Mouse (Mus musculus): Measurements from ENCODE around the gene C5ar1.
A peak's percentile ranks its signal among the peaks of the same experiment; 100 is the strongest.
"Not testable (repeated sequence)": the region's sequence is repeated elsewhere in the genome, so short reads cannot be mapped to it uniquely, and the experiment has no call there.

Gene C5ar1

DNA sequence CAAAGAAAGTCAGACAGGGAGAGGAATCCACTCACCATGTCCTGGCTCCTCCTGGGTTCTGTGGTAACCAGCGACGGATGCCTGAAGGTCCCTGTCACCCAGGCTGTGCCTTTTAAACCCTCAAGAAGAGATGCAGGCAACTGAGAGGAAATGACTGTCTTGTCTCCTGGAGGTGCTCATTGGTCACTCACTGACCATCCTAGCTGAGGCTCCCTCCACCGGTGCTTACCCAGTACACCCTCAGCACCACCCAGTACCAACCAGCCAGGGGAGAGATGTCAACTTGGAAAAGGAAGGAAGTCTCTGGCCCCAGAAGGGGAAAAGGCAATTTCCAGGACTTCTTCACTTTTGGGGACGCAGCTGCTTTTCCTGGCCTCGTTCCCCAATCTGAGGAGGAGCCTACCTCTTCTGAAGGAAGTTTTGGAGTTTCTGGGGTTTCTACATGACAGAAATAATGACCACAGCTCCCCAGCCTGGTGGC is at the start of gene C5ar1:
Gene C5ar1, minus strand, starts transcription at position 431 of the 481 bp plus-strand sequence.
- no peak for DNase-seq (ENCODE audit: low read depth, low spot score)

DNA sequence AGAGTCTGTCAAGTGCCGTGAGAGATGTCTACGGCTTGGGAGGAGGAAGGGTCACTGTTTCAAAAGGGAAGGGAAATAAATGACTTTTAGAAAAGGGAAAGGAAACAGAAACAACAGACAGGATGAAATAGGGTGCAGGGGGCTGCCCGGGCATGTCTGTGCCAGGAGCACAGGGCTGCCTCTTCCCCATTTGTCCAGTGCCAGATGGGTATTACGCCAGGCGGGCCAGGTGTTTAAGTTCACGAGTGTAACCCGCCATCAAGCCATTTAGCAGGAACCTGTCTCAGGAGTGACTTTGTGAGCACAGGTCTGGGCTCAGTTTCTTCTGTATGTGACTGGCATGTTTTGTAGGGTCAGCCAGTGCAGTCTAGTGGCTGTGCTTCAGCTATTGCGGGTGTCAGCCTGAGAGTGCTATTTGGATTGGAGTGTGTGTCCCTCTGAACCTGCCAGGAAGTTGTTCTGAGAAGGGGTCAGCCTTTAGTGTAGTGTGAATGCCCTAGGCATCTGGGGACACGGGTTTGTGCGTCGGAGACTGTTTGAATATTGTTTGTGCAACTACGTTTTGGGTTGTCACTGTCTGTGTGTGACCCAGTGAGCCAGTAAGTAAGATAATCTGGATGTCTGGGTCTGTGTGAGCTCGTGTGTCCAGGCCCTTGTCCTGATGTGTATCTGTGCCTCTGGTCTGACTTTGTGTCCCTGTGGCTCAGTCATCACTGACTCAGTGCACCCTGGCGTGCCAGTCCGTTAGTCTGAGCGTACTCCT is 49.4 kb upstream of the C5ar1 start:
- no peak for DNase-seq (ENCODE audit: low read depth, low spot score)

DNA sequence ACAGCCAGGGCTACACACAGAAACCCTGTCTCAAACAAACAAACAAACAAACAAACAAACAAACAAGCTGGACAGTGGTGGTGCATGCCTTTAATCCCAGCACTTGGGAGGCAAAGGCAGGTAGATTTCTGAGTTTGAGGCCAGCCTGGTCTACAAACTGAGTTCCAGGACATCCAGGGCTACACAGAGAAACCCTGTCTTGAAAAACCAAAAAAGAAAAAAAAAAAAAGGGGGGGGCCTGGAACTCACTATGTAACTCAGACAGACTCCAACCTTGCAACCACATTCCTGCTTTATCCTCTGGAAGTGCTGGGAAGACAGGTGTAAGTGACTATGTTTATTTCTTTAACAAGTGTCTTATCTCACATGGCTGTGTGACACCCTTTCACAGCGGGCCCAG is 48.8 kb upstream of the C5ar1 start, which contains the start of gene Bbc3:
Gene Bbc3, plus strand, starts transcription at position 301 of the 400 bp plus-strand sequence.
- not testable (repeated sequence) for DNase-seq (ENCODE audit: low read depth, low spot score)

DNA sequence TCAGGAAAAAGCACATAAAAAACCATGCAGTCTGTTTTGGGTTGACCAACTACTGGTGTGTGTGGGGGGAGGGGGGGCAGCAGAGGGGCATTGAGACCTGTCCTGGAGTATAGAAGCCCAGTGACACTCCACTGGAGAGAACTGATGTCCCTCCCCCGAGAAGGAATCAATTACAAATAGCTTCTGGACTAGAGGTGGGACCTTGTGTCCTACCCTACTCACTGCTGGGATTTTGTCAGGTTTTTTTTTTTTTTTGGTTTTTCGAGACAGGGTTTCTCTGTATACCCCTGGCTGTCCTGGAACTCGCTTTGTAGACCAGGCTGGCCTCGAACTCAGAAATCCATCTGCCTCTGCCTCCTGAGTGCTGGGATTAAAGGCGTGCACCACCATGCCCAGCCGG is 47.8 kb upstream of the C5ar1 start:
- DNase-seq (ENCODE audit: low read depth, low spot score), result not testable (repeated sequence)

DNA sequence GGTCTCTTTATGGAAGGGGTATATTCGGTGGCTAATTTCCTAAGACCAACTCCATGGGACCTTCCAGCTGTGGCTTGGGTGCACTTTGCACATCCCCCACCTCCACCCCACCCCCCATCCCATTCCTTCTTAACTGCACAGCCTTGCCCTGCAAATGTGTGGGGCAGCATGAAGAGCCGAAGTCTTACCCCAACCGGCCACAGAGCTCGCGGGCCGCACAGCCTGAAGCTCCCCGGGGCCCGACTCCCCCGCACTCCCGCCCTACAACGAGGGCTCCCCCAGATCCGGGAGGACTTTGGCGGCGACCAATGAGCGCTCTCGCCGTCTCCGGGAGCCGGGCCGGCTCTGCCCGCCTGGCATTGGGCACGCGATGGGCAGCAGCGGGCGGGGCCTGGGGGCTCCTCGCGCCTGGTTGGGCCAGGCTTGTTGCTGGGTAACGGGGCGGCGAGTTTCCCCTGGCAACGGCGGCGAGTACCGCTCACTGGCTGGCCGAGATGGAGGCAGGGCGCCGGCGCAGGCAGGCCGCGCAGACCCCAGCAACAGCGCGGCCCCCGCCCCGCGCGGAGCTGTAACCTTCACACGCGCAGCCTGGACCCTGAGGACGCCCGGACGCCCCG is 40.2 kb upstream of the C5ar1 start:
- peak; percentile 82 for DNase-seq (ENCODE audit: low read depth, low spot score)

DNA sequence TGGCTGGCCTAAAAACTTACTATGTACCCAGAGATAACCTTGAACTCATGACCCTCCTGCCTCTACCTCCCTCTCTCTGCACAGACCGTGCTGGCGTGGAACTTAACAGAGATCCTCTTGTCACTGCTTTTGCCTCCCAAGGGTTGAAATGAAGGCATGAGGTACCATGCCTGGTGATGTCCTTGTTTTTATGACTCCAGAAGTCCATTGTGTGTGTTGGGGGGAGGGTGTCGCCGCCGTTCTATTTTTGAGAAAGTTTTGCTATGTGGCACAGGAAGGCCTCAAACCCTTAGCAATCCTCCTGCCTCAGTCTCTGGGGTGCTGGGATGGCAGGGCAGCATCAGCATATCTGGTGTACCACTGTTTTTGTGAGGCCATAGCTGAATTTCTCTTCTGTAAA is 39.6 kb upstream of the C5ar1 start:
- DNase-seq (ENCODE audit: low read depth, low spot score), result no peak

DNA sequence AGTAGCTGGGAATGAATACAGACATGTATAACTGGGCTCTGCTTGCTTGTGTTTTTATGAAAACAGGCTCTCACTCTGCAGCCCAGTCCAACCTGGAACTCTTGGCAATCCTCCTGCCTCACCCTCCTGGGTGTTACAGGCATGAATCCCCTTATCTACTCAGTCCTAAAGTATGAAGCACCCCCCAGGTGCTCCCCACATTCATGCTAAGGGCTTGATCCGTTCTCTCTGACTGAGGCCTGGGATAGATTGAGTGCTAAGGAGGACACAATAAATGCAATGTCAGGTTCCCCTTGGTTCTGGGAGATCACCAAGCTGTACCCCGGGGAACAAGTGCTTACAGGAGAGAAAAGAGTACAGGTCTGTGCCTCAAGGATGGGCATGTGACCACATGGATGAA is 38.3 kb upstream of the C5ar1 start:
- no peak for DNase-seq (ENCODE audit: low read depth, low spot score)

DNA sequence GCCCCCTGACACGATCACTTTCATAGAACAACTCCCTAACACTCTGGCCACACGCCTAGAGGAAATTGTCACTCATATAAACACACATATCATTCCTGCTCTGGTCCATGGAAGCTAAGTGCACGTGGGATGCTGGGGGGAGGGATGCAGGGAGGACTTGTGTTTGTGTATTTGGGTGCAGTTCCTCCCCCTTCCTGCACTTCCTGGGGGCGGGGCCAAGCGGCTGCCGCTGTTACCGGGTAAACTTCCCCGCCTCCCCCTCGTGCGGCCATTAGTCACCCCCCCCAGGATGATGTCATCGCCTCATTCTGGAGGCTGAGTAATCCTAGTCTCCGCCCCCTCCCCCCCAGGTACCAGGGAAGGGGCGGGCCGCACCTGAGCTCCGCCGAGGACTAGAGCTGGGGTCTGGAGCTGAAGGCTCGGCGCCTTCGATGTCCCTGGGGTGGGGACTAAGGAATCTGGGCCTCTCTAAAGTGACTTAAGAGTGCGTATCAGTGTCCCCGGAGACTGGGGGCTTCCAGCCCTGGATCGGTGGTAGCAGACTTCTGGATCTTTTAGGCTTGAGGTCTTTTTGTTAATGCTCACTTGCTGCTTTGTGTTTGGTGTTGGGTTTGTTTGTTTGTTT is 37.5 kb upstream of the C5ar1 start:
- DNase-seq (ENCODE audit: low read depth, low spot score), result peak; percentile 79

DNA sequence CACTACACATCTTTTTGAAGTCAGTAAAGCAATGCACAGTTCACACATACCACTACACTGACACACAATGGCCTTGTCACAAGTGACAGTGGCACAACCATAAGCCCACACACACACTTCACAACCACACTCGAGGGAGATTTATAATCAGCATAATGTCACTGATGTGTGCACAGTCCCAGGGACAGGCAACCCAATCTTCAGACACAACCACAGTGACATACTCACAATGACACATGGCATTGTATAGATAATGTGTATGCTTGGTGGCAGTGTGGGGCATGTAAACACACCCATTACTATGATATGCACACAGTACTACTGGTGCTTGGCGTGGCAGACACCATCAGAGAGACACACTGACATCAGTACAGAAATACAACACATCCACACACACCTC is 36.8 kb upstream of the C5ar1 start:
- DNase-seq (ENCODE audit: low read depth, low spot score), result no peak

DNA sequence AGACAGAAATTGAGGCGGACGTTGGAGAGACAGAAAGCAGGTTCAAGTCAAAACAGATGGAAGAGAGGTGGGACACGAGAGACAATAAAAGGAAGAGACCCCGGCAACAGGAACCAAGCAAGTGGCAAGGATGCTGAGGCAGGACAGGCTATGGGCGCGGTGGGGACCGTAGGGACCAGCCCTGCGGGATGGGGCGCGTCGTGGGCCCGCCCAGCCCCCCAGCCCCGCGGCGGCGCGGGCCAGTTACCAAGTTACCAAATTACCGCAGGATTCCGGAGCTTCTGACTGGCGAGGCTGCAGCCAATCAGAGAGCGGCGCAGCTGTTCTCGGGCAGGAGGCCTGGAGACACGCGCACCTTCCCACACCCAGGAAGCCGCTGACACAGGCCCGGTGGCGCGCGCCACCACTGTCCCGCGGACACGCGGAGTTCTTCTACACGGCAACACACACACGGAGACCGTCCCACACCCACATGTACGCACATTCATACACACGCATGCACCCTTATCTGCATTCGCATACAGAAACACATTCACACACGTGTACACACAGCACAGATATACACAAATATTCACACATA is 36.1 kb upstream of the C5ar1 start:
- DNase-seq (ENCODE audit: low read depth, low spot score), result peak; percentile 68

DNA sequence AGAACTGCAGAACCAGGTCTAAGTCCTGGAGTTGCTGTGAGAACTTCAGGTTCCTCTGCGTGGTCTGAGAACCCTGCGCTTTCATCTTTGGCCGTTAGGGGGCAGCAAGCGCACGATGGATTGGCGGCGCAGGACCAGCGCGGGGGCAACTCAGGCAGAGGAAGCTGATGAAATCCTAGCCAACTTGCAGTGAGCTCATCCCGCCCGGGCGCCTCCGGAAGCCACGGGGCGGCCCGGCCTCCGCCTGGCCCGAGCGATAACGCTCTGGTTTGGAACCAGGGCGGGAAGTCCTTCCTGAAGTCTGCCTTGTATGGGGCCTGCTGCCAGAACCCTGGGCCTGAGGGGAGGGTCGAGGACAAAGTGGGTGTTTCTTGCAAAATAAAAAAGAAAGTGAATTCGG is 35.5 kb upstream of the C5ar1 start:
- peak; percentile 94 for DNase-seq (ENCODE audit: low read depth, low spot score)

DNA sequence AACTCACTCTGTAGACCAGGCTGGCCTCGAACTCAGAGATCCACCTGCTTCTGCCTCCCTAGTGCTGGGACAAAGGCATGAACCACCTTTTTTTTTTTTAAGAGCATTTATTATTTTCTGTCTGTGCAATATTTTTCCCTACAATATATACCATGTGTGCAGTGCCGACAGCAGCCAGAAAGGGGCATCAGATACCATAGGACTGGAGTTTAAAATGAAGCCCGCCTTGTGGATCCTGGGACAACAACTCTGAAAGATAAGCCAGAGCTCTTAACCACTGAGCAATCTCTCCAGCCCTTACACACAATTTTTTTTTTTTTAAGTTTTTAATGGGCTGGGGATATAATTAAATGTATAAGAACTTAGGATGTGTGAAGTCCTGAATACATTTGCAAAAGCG is 35.0 kb upstream of the C5ar1 start:
- DNase-seq (ENCODE audit: low read depth, low spot score), result no peak

DNA sequence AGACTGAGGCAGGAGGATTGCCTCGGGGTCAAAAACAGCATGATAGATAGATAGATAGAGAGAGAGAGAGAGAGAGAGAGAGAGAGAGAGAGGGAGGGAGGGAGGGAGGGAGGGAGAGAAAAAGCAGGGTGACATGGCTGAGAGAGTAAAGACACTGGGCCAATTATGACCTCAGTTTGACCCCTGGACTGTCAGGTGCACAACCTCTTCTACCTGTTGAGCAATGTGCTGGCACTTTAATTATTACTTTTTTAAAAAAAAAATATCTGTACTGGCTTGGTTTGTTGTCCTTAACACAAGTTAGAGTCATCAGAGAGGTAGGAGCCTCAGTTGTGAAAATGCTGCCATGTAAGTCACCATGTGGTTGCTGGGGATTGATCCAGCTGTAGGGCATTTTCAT is 28.5 kb upstream of the C5ar1 start:
- DNase-seq (ENCODE audit: low read depth, low spot score), result no peak

DNA sequence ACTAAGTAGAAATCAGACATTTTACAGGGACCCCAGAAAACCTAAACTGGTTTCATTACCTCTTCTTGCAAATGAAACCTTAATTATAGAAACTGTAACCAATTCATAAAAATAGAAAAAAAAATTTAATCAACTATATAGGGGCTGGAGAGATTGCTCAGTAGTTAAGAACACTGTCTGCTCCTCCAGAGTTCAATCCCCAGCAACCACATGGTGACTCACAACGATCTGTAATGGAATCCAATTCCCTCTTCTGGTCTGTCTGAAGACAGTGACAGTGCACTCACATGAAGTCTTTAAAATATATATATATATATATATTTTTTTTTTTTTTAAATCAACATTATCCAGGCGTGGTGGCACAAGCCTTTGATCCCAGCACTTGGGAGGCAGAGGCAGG is 27.7 kb upstream of the C5ar1 start:
- DNase-seq (ENCODE audit: low read depth, low spot score), result no peak

DNA sequence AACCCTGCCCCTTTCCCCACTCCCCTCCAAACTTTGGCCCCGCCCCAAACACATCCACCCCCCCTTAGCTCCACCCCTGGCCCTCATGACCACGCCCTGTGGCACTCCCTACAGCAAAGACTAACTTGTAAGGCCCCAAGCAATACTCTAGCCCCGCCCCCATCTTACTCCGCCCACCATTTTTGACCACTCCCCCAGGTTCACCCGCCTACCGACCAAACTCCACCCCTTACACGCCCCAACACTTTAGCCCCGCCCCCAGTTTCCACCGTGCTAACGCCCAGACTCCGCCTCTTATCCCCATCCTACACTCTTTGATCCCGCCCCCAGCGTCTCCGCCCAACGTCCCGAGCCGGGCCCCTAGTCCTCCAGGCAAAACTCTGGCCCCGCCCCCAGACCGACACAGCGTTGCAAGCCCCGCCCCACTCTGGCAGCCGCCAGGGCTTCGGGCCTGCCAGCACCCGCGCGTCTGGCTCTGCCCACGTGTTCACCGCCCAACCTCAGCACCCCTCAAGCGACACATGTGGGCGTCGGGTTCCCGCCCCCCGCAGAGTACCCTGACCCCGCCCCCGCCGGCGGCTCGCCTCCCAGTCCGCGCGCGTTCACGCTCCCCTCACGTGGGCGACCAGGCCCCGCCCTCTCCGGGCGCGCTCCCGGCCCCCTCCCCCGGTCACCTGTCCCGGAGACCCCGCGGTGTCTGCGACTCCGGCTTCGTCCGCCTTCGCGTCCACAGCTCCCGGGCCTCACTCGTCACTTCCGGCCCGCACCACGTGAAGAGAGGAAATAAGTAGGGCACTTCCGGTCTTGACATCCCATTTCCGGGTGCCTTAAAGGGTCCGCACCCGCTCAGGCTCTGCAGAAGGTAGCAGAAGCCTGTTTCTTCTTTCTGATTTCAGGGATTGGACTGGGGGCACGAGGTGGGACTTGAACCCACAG is 27.0 kb upstream of the C5ar1 start, which contains the start of gene Ccdc9:
Gene Ccdc9, minus strand, starts transcription at position 770 of the 936 bp plus-strand sequence.
- DNase-seq (ENCODE audit: low read depth, low spot score), result peak; percentile 98

DNA sequence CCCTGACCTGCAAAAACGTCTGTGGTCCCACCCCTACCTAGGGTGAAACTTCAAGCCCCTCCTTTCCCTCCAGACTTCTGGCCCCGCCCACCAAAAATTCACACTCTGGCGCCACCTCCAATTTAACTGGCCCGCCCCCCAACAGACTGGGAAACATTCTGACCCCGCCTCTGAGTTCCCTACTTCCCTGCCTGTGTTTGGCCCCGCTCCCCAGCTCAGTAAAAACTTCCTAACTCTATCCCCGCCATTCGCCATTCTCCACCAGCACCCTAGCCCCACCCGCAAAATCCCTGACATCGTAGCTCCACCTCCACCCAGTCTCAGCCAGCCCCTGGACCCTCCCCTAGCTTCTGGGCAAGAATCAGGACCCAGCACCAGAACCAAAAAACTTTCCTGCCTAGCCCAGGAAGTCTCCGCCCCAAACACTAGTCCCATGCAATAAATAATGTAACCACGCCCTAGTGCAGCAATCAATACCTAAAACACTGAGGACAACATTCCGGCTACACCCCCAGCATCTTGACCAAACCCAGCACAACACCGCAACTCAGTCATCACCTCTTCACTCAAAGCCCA is 26.2 kb upstream of the C5ar1 start:
- peak; percentile 52 for DNase-seq (ENCODE audit: low read depth, low spot score)

DNA sequence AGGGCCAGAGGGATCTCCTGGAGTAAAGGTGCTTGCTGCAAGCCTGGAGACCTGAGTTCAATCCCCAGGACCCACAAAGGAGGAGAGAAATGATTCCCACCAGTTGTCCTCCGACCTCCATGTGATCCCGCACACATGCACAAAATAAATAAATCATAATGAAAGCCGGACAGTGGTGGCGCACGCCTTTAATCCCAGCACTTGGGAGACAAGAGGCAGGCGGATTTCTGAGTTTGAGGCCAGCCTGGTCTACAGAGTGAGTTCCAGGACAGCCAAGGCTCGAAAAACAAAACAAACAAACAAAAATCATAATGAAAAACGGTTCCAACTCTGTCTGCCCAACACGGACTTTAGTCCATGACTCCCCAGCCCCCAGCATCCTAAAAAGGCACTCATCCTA is 25.6 kb upstream of the C5ar1 start:
- DNase-seq (ENCODE audit: low read depth, low spot score), result no peak

DNA sequence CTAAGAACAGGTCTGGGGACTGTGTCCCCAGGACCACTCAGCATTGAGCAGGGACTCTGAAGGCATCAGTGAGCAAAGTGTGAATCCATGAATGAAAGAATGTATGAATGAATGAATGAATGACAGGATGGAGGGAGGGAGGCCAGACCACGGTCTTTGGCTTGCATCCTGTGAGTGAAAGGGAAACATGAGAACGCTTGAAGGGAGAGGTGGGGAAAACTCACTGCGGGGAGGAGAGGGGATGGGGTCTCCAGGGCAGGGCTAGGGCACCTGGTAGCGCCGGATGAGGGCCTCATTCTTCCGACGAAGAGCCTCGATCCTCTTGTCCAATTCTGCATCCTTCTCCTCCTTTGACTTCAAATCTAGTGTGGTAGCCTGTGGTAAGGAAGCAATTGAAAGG is 24.7 kb upstream of the C5ar1 start:
- DNase-seq (ENCODE audit: low read depth, low spot score), result no peak

DNA sequence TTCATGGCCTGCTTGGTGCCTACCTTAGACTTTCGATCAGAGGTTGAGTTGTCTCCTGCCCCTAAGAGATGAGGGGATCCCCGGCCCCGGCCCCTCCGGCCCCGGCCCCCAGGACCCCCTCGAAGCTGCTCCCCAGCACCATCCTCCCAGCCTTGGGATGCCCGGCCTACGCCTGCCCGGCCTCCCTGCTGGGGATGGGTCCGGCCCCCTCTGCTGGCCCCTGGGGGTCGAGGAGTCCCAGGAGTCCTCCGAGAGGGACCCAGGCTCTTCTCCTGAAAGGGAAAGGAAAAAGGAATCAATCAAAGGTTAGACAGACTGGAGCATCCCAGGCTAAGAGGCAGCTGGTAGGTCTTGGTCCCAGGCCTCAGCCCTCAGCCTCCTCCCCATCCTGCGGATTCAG is 23.0 kb upstream of the C5ar1 start:
- no peak for DNase-seq (ENCODE audit: low read depth, low spot score)

DNA sequence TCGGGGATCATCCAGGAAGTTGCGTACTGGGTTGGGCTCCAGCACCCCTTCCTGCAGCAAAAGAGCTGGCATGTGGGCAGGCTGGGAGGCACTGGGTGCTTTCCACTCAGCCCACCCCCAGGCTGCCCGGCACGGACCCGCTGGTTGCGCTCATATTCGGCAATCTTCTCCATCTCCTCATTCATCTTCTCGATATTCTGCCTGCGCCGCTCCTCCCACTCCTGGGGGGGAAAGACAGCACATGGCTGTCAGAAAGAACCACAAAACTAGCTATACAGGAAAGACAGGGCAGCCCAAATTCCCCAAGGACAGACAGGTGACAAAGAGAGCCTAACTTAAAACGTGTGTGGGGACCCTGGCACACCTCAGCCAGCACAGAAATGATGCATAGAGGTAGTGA is 21.4 kb upstream of the C5ar1 start:
- DNase-seq (ENCODE audit: low read depth, low spot score), result no peak

Measured in forelimb bud, embryonic 11.5 days (tissue).